Mouse (Mus musculus) retina, postnatal 1 day (tissue): ENCODE results near the gene Dlg2.

ENCODE experiments used
- DNase-seq: peaks from one replicate; pipeline ENCODE4 v3.0.0-alpha.2; 2012

The Dlg2 gene

GRCm38 (mm10) chr7:91591261-91592170 is 1115.0 kb downstream of the Dlg2 start:
- DNase-seq, result no peak

GRCm38 (mm10) chr7:91598549-91598948 is 1122.1 kb downstream of the Dlg2 start:
- no peak for DNase-seq

DNA sequence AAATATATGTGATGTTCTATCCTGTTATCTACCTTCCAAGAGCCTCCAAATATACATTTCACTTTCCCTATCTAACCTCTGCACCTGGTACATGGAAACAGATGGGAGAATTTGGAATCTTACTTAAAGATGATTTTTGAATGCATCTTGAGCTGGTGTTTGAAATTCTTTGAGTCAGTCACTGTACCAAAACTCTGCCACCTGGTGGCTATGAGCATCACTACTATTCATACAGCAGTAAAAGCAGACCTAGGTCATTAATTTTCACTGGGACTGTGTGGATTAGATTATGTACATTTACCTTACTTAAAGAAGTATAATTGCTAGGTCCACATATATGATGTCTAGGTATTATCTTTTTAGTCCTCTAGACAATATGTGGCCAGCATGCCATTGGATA is 1124.8 kb downstream of the Dlg2 start:
- DNase-seq, result peak; percentile 39

DNA sequence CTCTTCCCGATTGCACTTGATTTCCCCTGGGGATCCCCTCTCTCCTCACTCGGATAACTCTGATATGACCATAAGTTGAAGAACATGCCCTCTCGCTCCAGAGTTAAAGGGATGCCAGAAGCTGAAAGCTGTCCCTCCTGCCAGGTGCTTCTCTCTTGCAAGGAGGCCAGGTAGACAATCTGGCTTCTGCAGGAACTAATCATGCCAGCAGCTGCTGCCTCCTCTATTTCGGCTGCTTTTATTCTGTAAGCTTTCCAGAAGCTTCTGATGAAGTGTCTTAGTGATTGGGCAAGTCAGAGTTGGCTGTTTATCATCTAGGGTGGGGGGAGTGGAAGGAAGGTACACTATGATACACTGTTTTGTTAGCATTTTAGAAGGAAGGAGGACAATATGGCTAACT is 1127.1 kb downstream of the Dlg2 start:
- DNase-seq, result no peak

GRCm38 (mm10) chr7:91653033-91653432 is 1176.6 kb downstream of the Dlg2 start:
- no peak for DNase-seq

GRCm38 (mm10) chr7:91659498-91659897 is 1183.0 kb downstream of the Dlg2 start:
- DNase-seq, result peak; percentile 14

GRCm38 (mm10) chr7:91672236-91673017 is 1196.0 kb downstream of the Dlg2 start:
- DNase-seq, result peak; percentile 22

DNA sequence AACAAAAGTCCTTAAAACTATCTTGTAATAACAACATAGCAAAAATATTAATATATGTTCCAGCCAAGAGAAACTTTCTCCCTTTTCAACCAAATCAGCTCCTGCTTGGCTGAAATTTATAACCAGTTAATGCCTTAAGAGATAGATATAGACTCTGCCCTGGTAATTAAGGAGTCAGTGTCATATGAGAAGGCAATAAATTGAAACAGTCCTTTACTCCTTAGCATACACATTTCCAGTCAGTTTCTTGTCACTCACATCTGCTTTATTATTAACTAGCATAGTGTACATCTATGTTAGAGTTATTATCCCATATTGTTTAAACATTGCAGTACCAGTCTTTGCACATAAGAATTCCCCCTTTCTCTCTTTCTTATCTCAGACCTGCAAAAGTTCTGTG is 1197.9 kb downstream of the Dlg2 start:
- DNase-seq, result no peak

GRCm38 (mm10) chr7:91677934-91678333 is 1201.5 kb downstream of the Dlg2 start:
- DNase-seq, result no peak

GRCm38 (mm10) chr7:91687930-91688329 is 1211.5 kb downstream of the Dlg2 start:
- DNase-seq, result peak; percentile 27

DNA sequence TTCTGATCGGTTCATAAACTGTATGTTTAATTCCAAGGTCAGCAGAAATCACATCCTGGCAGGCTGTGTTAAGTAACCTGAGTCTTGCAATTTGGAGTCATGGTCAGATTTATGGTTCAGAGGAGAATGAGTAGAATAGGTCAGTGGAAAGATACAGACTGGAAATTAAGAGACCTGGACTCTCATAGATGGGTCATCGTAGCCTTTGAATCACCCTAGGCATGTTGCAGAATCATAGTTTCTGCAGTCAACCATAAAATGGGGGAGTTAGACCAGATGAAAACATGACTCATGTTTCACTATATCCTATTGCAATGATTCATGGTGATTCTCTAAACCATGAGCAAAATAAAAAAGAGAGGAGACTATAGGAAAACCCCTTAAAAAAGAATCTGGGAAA is 1213.4 kb downstream of the Dlg2 start:
- DNase-seq, result no peak

DNA sequence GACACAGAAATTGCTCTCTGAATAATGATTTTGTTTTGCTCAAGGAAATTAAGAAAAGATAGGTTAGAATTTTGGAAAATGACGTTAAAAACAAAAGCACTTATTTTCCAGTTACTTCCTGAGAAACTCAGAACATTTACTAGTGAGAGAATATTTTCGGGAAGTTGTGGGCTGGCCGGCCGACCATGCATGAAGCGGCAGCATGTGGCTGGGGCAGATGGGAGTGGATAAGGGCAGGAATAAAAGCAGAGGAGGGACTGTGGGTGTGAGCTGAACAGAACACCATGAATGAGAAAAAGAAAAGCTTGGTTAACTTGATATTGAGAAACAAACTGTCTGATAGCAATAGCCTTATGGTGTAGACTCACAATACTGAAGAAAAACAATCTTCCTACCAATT is 1233.4 kb downstream of the Dlg2 start:
- DNase-seq, result no peak

GRCm38 (mm10) chr7:91711184-91711583 is 1234.7 kb downstream of the Dlg2 start:
- no peak for DNase-seq

DNA sequence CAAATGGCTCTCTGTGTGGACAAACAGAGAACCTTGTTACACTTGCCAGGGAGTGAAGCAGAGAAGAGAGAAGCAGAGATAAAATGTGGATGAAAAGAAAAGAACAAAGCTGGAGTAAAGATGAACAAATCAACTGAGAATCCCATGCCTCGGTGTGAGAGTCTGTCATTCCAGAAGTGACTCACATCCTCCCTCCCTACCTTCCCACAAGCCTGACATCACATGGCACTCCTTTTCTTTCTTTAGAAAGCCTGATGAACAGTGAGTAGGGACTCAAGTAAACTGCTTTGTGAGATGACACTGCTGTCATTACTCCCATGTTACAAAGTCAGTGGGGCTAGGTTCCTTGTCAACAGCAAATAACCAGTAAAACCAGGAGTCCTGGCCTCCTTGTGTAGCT is 1239.3 kb downstream of the Dlg2 start:
- DNase-seq, result no peak

DNA sequence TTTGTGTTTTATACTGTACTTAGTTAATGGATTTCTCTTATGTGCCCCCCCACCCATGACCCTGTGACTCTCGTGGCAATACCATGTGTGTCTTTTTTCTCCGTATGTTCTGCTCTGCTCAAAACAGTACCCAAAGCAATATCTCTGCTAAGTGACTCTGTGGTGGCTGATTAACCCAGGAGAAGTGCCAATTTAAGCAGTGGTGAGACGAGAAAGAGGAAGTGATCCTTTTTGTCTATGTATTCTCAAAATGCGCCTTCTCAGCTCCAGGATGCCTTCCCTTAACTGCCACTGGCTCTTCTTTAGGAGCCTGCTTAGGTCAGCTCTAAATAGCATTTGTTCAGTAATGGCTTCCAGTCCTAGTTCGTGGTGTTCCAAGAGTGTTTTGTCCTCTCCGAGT is 1240.2 kb downstream of the Dlg2 start:
- DNase-seq, result no peak

- DNase-seq, result no peak
These were observed 1243.8 kb downstream of the Dlg2 start for GRCm38 (mm10) chr7:91720318-91720717.

DNA sequence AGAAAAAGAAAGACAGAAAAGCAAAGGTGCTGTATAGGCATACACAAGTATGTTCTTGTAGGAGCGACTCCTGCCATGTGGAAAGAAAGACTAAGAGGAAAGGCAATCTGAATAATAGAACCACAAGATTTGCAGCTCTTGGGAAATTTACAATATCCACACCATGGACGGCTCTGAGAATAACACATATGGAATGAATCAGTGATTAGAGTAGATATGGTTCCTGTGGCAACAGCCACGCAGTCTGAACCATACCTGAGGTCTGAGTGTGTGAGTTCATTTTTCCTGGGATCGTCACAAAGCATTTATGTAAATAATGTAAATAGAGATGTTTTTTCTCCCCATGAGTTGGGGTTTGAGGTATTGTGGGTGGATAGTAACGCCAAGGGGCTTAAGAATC is 1247.9 kb downstream of the Dlg2 start:
- no peak for DNase-seq

DNA sequence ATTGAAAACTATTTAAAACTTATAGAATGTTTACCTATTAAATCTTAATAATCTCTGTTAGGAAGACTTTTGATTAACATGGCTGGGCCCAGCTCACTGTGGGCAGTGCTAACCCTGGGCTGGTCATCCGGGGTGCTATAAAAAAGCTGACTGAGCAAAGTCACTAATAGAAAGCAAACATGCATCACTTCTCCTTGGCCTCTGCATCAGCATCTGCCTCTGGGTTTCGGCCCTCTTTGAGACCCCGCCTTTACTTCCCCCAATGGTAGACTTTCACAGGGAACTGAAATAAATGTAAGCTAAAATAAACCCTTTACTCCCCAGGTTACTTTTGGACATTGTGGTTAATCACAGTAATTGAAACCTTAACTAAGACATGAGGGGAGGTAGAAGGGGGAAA is 1264.3 kb downstream of the Dlg2 start:
- DNase-seq, result no peak

GRCm38 (mm10) chr7:91753151-91753861 is 1276.8 kb downstream of the Dlg2 start:
- DNase-seq, result no peak

GRCm38 (mm10) chr7:91767648-91768047 is 1291.2 kb downstream of the Dlg2 start:
- no peak for DNase-seq

GRCm38 (mm10) chr7:91778673-91779072 is 1302.2 kb downstream of the Dlg2 start:
- no peak for DNase-seq

GRCm38 (mm10) chr7:91784617-91785016 is 1308.1 kb downstream of the Dlg2 start:
- no peak for DNase-seq

DNA sequence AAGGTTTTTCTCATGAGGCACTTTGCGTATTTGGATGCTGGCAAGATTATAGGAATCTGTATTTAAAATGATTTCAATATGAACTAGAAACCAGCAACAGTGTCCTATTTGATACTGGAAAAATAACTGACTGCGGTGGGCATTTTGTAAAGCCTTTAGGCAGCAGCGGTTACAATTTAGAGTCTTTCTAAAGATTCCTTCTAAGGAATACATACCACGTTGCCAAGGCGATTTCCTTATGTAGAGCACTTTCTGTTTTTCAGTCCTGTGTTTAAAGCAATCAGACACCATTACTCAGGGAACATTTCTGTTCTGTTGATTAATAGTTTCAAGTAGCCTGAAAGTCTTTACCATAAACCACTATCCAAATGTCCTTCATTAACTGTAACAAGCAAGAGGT is 1309.0 kb downstream of the Dlg2 start:
- DNase-seq, result no peak
